Mouse (Mus musculus): ENCODE measurements around the gene Gm28048.

Gene Gm28048

DNA sequence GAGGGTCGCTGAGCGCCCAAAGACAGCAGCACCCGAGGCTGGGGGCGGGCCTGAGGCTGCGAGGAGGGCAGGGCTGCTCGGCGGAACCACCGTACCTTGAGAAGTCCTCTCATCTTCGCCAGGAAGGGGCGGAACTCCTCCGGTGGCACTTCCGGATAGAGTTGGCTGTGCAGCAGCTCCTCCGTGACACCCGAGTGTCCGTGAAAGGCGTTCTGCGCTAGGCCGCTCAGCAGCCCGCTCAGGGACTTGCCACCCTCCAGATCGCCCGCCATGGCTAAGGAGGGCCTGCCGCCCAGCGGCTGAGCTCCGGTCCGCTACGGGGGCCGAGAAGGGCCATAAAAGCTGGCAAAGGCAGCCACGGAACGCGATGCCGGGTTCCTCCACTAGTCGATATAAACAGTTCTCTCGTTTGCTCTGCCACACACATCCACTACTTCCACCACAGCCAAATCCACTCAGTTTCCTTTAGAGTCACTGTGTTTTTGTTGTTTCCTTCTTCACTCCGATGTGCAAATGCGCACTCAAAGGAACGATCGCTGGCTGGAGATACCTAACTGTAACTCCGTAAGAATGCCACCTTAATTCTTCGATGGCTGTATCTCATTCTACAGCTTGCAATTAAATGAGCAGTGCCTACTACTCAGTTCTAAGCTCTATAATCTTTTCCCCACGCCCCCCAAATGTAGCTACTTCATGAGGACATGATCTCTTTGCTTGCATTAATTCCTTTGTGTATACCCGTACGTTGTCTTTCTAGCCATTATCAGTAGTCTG is at the start of gene Gm28048, which contains the start of gene Commd1:
Gm28048 (minus strand) TSS at position 107 of the 774 bp plus-strand sequence.
Commd1 (minus strand) TSS at position 399 of the 774 bp plus-strand sequence.
- DNase-seq (ENCODE audit: low spot score in 2 of 2) = peak; percentile 85 to 96

- DNase-seq (ENCODE audit: low spot score in 2 of 2) = no peak
These were observed 47.5 kb upstream of the Gm28048 start for GRCm38 (mm10) chr11:23029399-23029798.

- DNase-seq (ENCODE audit: low spot score in 2 of 2) = no peak
These were observed 47.1 kb upstream of the Gm28048 start for GRCm38 (mm10) chr11:23028957-23029356.

DNA sequence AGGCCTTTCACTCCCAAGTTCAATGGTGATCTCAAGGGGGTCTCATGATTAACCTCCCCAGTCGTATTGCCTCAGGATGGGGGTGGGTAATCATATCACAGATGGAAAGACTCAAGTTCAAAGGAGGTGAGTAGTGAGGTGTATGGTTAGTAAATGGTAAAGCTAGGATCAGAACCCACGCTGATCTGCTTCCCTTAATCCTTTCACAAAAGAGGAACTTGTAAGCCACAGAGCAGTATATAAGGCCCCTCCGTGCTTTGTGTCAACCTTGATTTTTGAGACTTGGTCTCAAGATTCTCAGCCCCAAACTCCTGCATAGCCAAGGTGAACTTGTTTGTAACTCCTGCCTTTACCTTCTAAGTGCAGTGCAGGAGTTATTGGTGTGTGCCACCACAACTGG is 42.3 kb upstream of the Gm28048 start:
- no peak for DNase-seq (ENCODE audit: low spot score in 2 of 2)

DNA sequence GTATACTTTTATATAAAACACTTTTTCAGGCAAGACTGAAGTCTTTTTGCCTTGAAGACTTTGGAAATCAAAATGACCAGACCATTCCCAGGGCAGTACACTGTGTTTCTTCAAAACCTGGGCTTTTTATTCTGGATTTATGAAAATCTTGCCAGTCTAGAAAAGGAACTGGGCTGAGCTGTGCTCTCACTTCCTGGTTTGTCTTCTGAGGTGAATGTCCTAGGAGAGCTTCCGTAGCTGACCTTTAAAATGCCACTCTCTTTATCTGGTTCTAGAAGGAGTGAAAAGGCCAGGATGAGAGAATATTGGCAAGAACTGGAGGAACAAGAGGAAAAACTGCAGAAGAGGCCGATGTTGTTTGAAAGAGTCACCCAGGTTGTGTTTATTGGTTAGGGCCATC is 41.3 kb upstream of the Gm28048 start:
- DNase-seq (ENCODE audit: low spot score in 2 of 2) = no peak

GRCm38 (mm10) chr11:23020841-23021240 is 39.0 kb upstream of the Gm28048 start:
- no peak for DNase-seq (ENCODE audit: low spot score in 2 of 2)

DNA sequence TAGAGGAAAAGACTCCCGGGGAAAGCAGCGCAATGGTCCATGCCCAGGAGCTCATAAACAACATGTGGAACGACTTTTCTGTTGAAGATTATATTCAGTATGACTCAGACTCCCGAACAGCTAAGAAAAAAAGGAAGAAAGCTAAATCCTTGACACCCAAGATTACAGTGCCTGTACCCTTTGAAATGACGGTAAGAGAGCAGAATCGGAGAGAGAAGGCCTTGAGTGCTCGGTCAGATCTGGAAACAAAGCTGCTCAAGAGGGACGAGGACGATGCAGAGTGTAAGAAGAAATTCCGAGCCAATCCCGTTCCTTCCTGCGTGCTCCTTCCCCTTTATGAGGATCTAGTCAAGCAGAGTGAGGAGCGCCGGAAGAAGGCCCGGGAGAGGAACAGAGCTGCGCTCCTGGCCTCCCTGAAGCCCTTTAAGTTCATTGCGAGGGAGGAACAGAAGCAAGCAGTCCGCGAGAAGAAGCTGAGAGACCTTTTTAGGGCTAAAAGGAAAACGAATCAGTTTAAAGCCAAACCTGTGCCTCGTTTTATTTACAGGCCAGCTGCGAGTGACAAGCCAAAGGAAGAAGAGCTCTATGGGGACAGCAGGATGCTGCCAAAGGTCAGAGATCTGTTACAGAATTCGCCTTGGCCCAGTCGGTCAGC is 38.4 kb upstream of the Gm28048 start:
- DNase-seq (ENCODE audit: low spot score in 2 of 2) = no peak

DNA sequence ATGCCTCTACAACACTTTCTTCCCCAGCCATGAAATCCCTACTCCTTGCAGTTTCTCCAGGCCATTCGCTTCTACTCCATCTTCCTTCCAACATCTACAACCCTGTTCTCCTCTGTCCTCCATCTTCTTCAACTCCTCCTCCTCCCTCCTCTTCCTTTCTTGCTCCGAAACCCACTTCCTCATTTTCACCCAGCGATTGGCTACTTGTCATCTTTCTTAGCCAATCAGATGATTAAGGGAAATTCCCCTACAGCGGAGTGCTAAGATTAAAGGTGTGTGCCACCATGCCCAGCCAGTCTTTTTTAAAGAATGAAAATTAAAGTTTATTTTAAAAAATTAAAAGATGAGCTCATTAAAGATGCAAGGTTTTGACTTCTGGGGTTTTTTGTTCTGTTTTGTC is 36.1 kb upstream of the Gm28048 start:
- no peak for DNase-seq (ENCODE audit: low spot score in 2 of 2)

- DNase-seq (ENCODE audit: low spot score in 2 of 2) = no peak
These were observed 33.1 kb upstream of the Gm28048 start for GRCm38 (mm10) chr11:23014996-23015395.

DNA sequence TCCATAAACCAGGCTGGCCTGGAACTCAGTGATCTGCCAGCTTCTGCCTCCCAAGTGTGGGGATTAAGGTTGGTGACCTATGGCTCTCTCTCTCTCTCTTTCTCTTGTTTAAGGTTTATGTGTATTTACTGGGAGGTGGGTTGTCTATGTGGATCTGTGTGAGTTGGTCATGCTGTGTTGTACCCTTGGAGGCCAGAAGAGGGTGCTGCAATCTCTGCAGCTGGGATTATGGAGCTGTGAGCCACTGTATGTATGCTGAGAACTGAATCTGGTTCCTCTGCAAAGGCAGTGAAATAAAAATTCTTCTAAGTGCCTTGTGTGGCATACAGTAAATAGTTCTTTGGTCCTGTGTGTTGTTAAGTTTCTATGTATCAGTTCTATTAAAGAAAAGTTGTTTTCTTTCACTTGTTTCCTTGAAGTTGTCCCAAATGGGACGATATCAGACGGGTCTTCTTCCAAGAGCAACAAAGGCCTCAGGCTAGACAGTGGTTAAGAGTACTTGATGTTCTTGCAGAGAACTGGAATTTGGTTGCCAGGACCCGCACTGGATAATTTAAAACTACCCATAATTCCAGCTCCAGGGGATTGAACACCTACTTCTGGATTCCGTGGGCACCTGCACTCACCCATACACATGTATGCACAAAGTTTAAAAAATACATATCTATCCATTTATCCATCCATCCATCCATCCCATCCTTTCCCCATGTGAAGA is 31.8 kb upstream of the Gm28048 start:
- no peak for DNase-seq (ENCODE audit: low spot score in 2 of 2)

GRCm38 (mm10) chr11:23013096-23013495 is 31.2 kb upstream of the Gm28048 start:
- DNase-seq (ENCODE audit: low spot score in 2 of 2) = no peak

- no peak for DNase-seq (ENCODE audit: low spot score in 2 of 2)
These were observed 26.9 kb upstream of the Gm28048 start for GRCm38 (mm10) chr11:23008824-23009200.

DNA sequence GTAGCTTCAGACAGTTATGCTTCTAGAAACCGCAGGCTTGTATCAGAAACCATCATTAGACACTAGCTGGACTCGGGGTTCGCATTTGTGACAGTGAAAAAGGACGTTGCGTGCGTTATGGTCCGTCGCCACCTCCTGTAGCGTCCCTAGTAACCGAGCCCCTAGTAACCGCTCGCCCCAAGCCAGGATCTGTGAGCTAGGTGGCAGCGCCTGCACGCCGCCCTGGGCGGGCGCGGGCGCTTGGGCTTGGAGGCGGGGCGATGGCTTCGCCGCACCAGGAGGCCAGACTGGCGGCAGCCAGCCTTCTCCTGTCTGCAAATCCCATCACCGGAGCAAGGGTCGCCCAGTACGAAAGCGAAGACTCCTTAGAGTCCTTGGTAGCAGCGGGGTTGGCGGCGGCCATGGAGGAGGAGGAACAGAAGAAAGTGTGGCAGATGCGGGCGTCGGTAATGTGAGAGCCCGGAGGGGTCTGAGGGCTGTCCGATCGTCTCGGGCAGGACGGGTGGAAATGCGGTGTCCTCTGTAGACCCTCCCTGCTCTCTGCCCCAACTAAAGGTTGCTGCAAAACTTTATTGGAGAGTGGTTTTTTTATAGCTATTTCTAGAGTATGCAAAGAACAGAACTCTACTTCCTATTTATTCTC is 26.4 kb upstream of the Gm28048 start:
- DNase-seq (ENCODE audit: low spot score in 2 of 2) = peak; percentile 33 to 82

GRCm38 (mm10) chr11:23007481-23008180 is 25.7 kb upstream of the Gm28048 start, which contains the start of gene Fam161a:
TSS of gene Fam161a (plus strand) at chr11:23007531.
- DNase-seq (ENCODE audit: low spot score in 2 of 2) = peak; percentile 89 to 93

DNA sequence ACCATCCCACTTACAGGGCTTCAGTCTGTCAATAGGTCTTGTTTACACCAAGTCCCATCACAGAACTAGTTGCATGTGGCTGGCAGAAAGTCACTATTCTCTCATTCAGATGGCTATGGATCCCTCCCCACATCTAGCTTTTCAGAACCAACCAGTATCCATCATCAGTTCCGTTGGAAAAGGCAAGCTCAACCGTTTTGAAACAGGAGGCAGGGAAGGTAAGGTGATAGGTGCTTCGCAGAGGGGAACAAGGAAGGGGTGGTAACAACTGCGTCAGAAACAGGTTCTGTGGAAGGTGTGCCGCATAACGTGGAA is 25.2 kb upstream of the Gm28048 start:
- no peak for DNase-seq (ENCODE audit: low spot score in 2 of 2)

GRCm38 (mm10) chr11:23005276-23005675 is 23.4 kb upstream of the Gm28048 start:
- DNase-seq (ENCODE audit: low spot score in 2 of 2) = no peak

GRCm38 (mm10) chr11:22998308-22998707 is 16.4 kb upstream of the Gm28048 start:
- DNase-seq (ENCODE audit: low spot score in 2 of 2) = no peak

DNA sequence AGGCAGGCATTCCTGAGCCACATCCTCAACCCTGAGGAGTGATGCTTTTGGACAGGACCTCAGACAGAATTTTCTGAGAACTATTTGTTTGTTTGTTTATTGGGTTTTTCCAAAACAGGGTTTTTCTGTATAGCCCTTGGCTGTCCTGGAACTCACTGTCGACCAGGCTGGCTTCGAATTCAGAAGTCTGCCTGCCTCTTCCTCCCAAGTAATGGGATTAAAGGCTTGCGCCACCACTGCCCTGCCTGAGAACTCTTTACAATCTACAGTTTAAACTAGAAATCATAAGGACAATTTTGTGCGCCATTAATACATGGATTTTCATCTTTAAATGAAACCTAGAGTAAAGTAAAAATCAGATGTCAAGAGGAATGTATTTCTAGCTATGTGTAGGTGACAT is 13.6 kb upstream of the Gm28048 start:
- DNase-seq (ENCODE audit: low spot score in 2 of 2) = no peak

- DNase-seq (ENCODE audit: low spot score in 2 of 2) = no peak
These were observed 12.4 kb upstream of the Gm28048 start for GRCm38 (mm10) chr11:22994271-22994670.

GRCm38 (mm10) chr11:22991218-22991835 is 9.4 kb upstream of the Gm28048 start:
- DNase-seq (ENCODE audit: low spot score in 2 of 2) = no peak

All from left cerebral cortex, adult 9 months (tissue).